Mouse (Mus musculus) neural tube, embryonic 14.5 days (tissue): ENCODE results near the gene Gtf2a1l. TPM values are rescaled to one million over a fixed set of nuclear protein-coding genes. Genes with fewer than 3 reads are reported as not detected.

Source experiments
- ATAC-seq: fragments of 200-750 bp; cut with Nextera tagmentation; 2 replicates; pipeline ENCODE4 v1.8.0; 2017; ENCODE audit warnings: low read depth, mild to moderate bottlenecking, moderate TSS enrichment, moderate library complexity
- H3K27ac ChIP-seq: fragments of 300-500 bp; sonication (generic); 2 replicates; pipeline ENCODE4 v1.5.1; 2014; ENCODE audit warnings: low read depth, mild to moderate bottlenecking, control low read depth, low read length, moderate library complexity, mixed read lengths
- H3K27me3 ChIP-seq: fragments of 300-500 bp; sonication (generic); 2 replicates; pipeline ENCODE4 v1.6.1; 2014; ENCODE audit warnings: low read length; ENCODE audit not compliant: control insufficient read depth, insufficient read depth
- H3K36me3 ChIP-seq: fragments of 300-500 bp; sonication (generic); 2 replicates; pipeline ENCODE4 v1.6.1; 2014; ENCODE audit warnings: low read length, mixed read lengths; ENCODE audit not compliant: control insufficient read depth, insufficient read depth
- H3K4me1 ChIP-seq: fragments of 300-500 bp; sonication (generic); 2 replicates; pipeline ENCODE4 v1.6.1; 2014; ENCODE audit warnings: low read length; ENCODE audit not compliant: control insufficient read depth, insufficient read depth
- H3K4me2 ChIP-seq: fragments of 300-500 bp; sonication (generic); 2 replicates; pipeline ENCODE4 v1.6.1; 2014; ENCODE audit warnings: mild to moderate bottlenecking, low read depth, low read length, control low read depth
- H3K4me3 ChIP-seq: fragments of 300-500 bp; sonication (generic); 2 replicates; pipeline ENCODE4 v1.5.1; 2014; ENCODE audit warnings: low read depth, low read length, control low read depth, mixed read lengths
- H3K9ac ChIP-seq: fragments of 300-500 bp; sonication (generic); replicated peaks from 2 replicates; pipeline ENCODE4 v1.6.1; 2014; ENCODE audit warnings: low read depth, mild to moderate bottlenecking, control low read depth, low read length, mixed read lengths
- H3K9me3 ChIP-seq: fragments of 300-500 bp; sonication (generic); 2 replicates; pipeline ENCODE4 v1.6.1; 2016; ENCODE audit warnings: low read length; ENCODE audit not compliant: control insufficient read depth
- WGBS: fragments of 180-500 bp; shearing (Covaris S2); extraction: QIAGEN DNeasy Blood & Tissue Kit; methylation state at CpG from one replicate; pipeline ENCODE4 v1.1.7; 2014; 5-methylcytosine and 5-hydroxymethylcytosine counted together
- polyA plus RNA-seq: library from polyadenylated mRNA; unstranded; fragments of >200 nt; fragmentation: Nextera tagmentation; extraction: Ambion mirVana; gene quantifications from 2 replicates; pipeline ENCODE4 v1.2.1, GENCODE M21; 2014

The Gtf2a1l gene
- polyA plus RNA-seq, 1 experiment from 2014 or later = 0.19 TPM

- Histone ChIP-seq H3K9me3 (no peaks in the 10 kb centered on the region), H3K36me3 (no peaks in the 10 kb centered on the region), H3K4me1 (no peaks in the 10 kb centered on the region), H3K4me3 (no peak overlapping the region), H3K4me2 (no peak overlapping the region), H3K27ac (no peak overlapping the region), H3K27me3 (no peaks in the 10 kb centered on the region), H3K9ac (no peak overlapping the region)
- ATAC-seq = no peak
- 79% methylated on average over 4 of the region's 4 CpGs for WGBS
These were observed 2.3 kb downstream of the Gtf2a1l start for GRCm38 (mm10) chr17:88670800-88671199.

DNA sequence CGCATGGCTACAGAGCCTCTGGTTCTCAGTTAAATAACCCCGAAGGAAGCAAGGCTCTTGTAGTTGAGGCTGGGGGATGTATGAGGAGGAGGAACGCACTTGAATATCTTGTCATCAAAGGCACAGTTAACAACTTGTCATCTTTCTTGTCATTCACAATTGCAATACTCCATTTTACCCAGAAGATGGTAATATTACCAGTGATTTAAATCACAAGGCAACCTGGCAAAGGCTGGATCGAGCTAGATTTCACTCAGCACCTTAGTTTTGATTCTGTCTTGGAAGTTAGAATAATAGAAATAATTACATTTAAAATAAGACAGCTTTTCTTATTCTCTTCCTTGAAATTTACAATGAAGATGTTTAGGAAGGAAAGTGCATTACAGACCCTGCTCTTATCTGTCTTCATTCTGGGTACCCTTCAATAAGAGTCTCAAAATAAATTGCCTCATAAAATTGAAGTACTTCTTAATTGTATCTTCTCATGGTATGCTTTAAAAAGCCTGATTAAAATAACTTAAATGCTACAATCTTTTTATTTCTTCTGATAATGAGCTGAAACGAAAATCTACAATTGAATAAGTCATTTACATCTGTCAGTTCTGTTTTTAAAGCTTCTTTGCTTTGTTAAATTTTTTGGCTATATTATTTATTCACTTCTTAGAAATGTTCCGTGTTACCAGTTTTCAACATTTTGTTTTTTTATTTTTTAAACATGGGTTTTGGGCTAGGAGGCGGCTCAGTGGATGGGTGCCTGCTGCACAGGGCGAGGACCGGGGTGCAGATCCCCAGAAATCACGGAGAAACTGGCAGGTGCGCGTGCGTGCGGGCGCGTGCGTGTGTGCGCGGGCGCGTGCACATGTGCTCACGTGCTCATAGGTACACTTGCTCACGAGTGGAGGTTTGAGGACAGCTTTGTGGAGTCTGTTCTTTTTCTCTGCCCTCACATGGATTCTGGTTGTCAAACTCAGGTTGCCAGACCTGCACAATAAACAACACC is 7.2 kb downstream of the Gtf2a1l start:
- H3K4me3 ChIP-seq = no peak overlapping the region
- no peaks in the 10 kb centered on the region for H3K36me3 ChIP-seq
- no peak overlapping the region for H3K9ac ChIP-seq
- WGBS = 93% methylated on average over 23 of the region's 23 CpGs
- no peak overlapping the region for H3K27ac ChIP-seq
- no peaks in the 10 kb centered on the region for H3K4me1 ChIP-seq
- no peak overlapping the region for H3K4me2 ChIP-seq
- ATAC-seq = no peak
- no peaks in the 10 kb centered on the region for H3K9me3 ChIP-seq
- H3K27me3 ChIP-seq = no peaks in the 10 kb centered on the region

GRCm38 (mm10) chr17:88688226-88688625 is 19.8 kb downstream of the Gtf2a1l start:
- Histone ChIP-seq H3K27me3 (no peaks in the 10 kb centered on the region), H3K4me1 (no peaks in the 10 kb centered on the region), H3K9ac (no peak overlapping the region), H3K27ac (no peak overlapping the region), H3K4me2 (no peak overlapping the region), H3K9me3 (no peaks in the 10 kb centered on the region), H3K4me3 (no peak overlapping the region), H3K36me3 (no peaks in the 10 kb centered on the region)
- ATAC-seq = no peak
- 60% methylated on average over 11 of the region's 11 CpGs for WGBS

DNA sequence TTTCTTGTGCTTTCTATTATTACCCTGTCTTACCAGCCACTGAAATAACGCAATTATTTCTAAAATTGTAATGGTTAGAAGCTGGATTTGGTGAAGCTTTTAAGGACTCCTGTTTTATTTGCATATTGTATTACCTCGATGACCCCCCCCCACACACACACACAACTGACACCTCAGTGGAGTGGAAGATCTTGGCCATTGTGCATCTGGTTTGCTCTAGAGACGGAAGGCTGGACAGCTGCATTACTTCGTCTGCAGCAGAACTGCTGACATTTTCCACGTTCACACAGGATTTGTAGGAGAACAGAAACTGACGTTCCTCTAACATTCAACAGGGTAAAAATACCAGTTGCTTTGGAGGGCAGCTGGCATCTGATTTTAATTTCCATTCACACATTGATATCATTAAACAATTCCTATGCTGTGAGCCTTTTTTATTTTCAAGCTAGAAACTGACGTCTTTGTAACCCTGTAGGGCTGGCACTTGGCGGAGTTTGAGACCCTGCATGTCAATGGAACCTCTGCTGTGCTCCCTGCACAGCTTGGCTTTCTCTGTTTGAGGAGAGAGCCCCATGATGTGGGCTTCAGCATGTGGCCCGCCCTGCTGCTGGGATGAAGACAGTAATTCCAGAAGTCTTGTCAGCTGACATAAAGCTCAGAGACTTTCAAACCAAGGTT is 28.3 kb downstream of the Gtf2a1l start:
- Histone ChIP-seq H3K4me2 (no peak overlapping the region), H3K9ac (no peak overlapping the region), H3K27ac (no peak overlapping the region), H3K27me3 (no peaks in the 10 kb centered on the region), H3K36me3 (no peaks in the 10 kb centered on the region), H3K4me1 (no peaks in the 10 kb centered on the region), H3K9me3 (no peaks in the 10 kb centered on the region), H3K4me3 (no peak overlapping the region)
- no peak for ATAC-seq
- WGBS = 61% methylated on average over 9 of the region's 9 CpGs

DNA sequence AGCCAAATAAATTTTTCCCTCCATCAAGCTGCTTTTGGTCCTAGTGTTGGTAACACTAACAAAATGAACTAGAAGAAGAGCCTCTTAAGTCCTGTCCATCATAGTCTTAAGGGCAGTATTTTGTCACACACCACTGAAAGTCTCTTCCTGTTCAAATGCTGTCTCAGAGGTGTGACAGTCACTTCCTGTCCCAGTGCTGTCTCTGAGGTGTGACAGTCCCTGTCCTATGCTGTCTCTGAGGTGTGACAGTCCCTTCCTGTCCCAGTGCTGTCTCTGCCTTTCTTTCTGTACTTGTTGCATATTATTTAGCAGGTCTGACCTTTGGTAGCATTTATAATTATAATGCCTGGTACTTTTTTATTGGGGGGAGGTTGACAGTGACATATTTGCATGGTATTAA is 32.4 kb downstream of the Gtf2a1l start:
- ATAC-seq = no peak

DNA sequence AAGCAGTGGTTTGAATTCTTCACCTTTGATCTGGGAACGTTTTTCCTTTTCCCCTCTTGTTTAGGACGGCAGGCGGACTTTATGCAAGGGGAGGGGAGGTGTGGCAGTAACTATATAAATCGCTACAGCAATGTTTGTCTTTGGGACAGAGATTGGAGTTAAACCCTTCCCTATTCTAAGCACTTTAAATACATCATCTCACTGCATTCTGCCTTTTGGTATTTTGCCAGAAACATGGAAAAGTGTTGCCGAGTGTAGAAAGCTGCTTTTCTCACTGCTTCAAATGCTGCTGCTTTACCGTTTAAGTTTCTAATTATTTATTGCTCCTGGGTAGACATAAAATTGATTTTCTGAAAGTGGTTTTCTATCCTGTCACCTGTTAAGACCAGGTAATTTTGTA is 33.9 kb downstream of the Gtf2a1l start:
- H3K36me3 ChIP-seq = no peaks in the 10 kb centered on the region
- no peak for ATAC-seq
- H3K27ac ChIP-seq = no peak overlapping the region
- no peaks in the 10 kb centered on the region for H3K27me3 ChIP-seq
- H3K4me2 ChIP-seq = no peak overlapping the region
- H3K9me3 ChIP-seq = no peaks in the 10 kb centered on the region
- peaks cover 3% of the 10 kb centered on the region; the same call in 1 of the 2 replicates for H3K4me1 ChIP-seq
- no peak overlapping the region for H3K4me3 ChIP-seq
- WGBS = 20% methylated on average over 6 of the region's 6 CpGs
- H3K9ac ChIP-seq = no peak overlapping the region

More for the DNA sequence above, 32.4 kb downstream of the Gtf2a1l start:
- no peaks in the 10 kb centered on the region for H3K9me3 ChIP-seq
- no peak overlapping the region for H3K27ac ChIP-seq
- no peaks in the 10 kb centered on the region for H3K27me3 ChIP-seq
- no peak overlapping the region for H3K4me2 ChIP-seq
- no peak overlapping the region for H3K4me3 ChIP-seq
- H3K9ac ChIP-seq = no peak overlapping the region
- no peaks in the 10 kb centered on the region for H3K36me3 ChIP-seq
- no peaks in the 10 kb centered on the region for H3K4me1 ChIP-seq

DNA sequence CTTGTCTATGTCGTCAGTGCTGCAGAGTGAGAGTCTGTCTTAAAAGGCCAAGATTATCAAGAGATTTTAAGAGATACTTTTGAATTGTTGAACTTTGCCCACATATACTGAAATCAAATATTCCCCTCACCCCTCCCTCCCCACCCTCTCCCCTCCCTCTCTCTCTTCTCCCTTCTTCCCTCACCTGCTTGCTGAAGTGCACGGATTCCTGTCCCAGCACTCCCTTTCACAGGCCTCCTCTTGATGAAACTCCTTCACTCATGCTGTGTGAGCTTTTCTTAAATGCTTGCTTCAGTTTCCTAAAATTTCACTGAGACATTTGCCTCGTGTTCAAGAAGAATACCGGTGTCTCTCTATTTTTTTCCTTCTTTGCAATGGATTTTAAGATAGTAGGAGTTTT is 34.7 kb downstream of the Gtf2a1l start:
- no peak overlapping the region for H3K9ac ChIP-seq
- H3K4me1 ChIP-seq = peaks cover 3% of the 10 kb centered on the region; the same call in 1 of the 2 replicates
- ATAC-seq = no peak
- no peak overlapping the region for H3K4me2 ChIP-seq
- H3K36me3 ChIP-seq = no peaks in the 10 kb centered on the region
- no peak overlapping the region for H3K27ac ChIP-seq
- no peaks in the 10 kb centered on the region for H3K9me3 ChIP-seq
- 43% methylated on average over 4 of the region's 4 CpGs for WGBS
- H3K4me3 ChIP-seq = no peak overlapping the region
- H3K27me3 ChIP-seq = no peaks in the 10 kb centered on the region

DNA sequence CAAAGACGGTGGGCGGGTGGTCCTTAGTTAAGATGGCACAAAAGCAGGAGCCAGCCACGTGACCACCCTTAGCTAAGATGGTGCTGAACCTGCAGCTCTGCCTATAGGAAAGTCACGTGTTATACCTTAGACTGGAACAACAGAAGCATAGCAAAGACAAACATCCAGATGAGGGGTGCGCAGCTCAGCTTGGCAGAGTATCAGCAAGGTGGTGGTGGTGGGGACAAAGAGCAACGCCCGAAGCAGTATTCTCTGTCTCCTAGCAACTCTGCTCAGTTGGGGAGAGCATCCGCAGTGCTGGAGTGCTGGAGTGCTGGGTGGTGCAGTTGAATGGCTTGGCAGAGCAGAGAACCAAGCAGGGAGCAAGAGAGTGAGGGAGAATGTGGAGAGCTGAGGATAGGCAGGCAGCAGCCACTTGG is 37.8 kb downstream of the Gtf2a1l start:
- 20% methylated on average over 8 of the region's 8 CpGs for WGBS
- Histone ChIP-seq H3K27me3 (no peaks in the 10 kb centered on the region), H3K27ac (no peak overlapping the region), H3K9me3 (no peaks in the 10 kb centered on the region), H3K4me1 (peaks cover 3% of the 10 kb centered on the region; the same call in 1 of the 2 replicates), H3K4me2 (no peak overlapping the region), H3K36me3 (no peaks in the 10 kb centered on the region), H3K9ac (no peak overlapping the region), H3K4me3 (no peak overlapping the region)
- ATAC-seq = peak; percentile 71; the same call in 1 of the 2 replicates

GRCm38 (mm10) chr17:88749646-88750045 is 81.2 kb downstream of the Gtf2a1l start:
- peaks cover 21% of the 10 kb centered on the region for H3K4me1 ChIP-seq
- 68% methylated on average over 8 of the region's 8 CpGs for WGBS
- no peak overlapping the region for H3K4me2 ChIP-seq
- no peaks in the 10 kb centered on the region for H3K27me3 ChIP-seq
- no peak overlapping the region for H3K27ac ChIP-seq
- H3K4me3 ChIP-seq = no peak overlapping the region
- ATAC-seq = no peak
- H3K36me3 ChIP-seq = no peaks in the 10 kb centered on the region
- H3K9ac ChIP-seq = no peak overlapping the region
- H3K9me3 ChIP-seq = no peaks in the 10 kb centered on the region
